Mouse (Mus musculus): ENCODE data around the gene Sh3kbp1.
"Not testable (repeated sequence)": the region's sequence is repeated elsewhere in the genome, so short reads cannot be mapped to it uniquely, and the experiment has no call there.

The Sh3kbp1 gene

GRCm38 (mm10) chrX:159626907-159627587, at the start of gene Sh3kbp1:
Gene Sh3kbp1 (plus strand): TSS chrX:159627272.
- peak; percentile 41 to 61 for DNase-seq (ENCODE audit: low spot score in 2 of 2)

GRCm38 (mm10) chrX:159584738-159585137, 42.3 kb upstream of the Sh3kbp1 start:
- not testable (repeated sequence) for DNase-seq (ENCODE audit: low spot score in 2 of 2)

GRCm38 (mm10) chrX:159591633-159592032, 35.4 kb upstream of the Sh3kbp1 start:
- DNase-seq (ENCODE audit: low spot score in 2 of 2): no peak

GRCm38 (mm10) chrX:159597502-159597901, 29.6 kb upstream of the Sh3kbp1 start:
- DNase-seq (ENCODE audit: low spot score in 2 of 2): no peak

- no peak for DNase-seq (ENCODE audit: low spot score in 2 of 2)
Measured at GRCm38 (mm10) chrX:159604832-159605231, 22.2 kb upstream of the Sh3kbp1 start.

GRCm38 (mm10) chrX:159606936-159607335, 20.1 kb upstream of the Sh3kbp1 start:
- no peak for DNase-seq (ENCODE audit: low spot score in 2 of 2)

- DNase-seq (ENCODE audit: low spot score in 2 of 2): peak in 1 of 2 experiments; percentile 4
Measured at GRCm38 (mm10) chrX:159626208-159626906, 715 bp upstream of the Sh3kbp1 start.

GRCm38 (mm10) chrX:159627588-159628566, 805 bp downstream of the Sh3kbp1 start:
- peak in 1 of 2 experiments; percentile 33 for DNase-seq (ENCODE audit: low spot score in 2 of 2)

GRCm38 (mm10) chrX:159628629-159629028, 1.6 kb downstream of the Sh3kbp1 start:
- DNase-seq (ENCODE audit: low spot score in 2 of 2): no peak

GRCm38 (mm10) chrX:159629203-159629602, 2.1 kb downstream of the Sh3kbp1 start:
- DNase-seq (ENCODE audit: low spot score in 2 of 2): no peak

- DNase-seq (ENCODE audit: low spot score in 2 of 2): no peak
Measured at GRCm38 (mm10) chrX:159638500-159639227, 11.6 kb downstream of the Sh3kbp1 start.

GRCm38 (mm10) chrX:159639991-159640390, 12.9 kb downstream of the Sh3kbp1 start:
- no peak for DNase-seq (ENCODE audit: low spot score in 2 of 2)

GRCm38 (mm10) chrX:159645314-159645713, 18.2 kb downstream of the Sh3kbp1 start:
- no peak for DNase-seq (ENCODE audit: low spot score in 2 of 2)

GRCm38 (mm10) chrX:159647564-159647963, 20.5 kb downstream of the Sh3kbp1 start:
- no peak for DNase-seq (ENCODE audit: low spot score in 2 of 2)

- no peak for DNase-seq (ENCODE audit: low spot score in 2 of 2)
Measured at GRCm38 (mm10) chrX:159648598-159648997, 21.5 kb downstream of the Sh3kbp1 start.

- DNase-seq (ENCODE audit: low spot score in 2 of 2): no peak
Measured at GRCm38 (mm10) chrX:159650130-159650678, 23.1 kb downstream of the Sh3kbp1 start.

GRCm38 (mm10) chrX:159650727-159651126, 23.7 kb downstream of the Sh3kbp1 start:
- no peak for DNase-seq (ENCODE audit: low spot score in 2 of 2)

GRCm38 (mm10) chrX:159671388-159671787, 44.3 kb downstream of the Sh3kbp1 start:
- DNase-seq (ENCODE audit: low spot score in 2 of 2): no peak

- DNase-seq (ENCODE audit: low spot score in 2 of 2): no peak
Measured at GRCm38 (mm10) chrX:159672466-159672865, 45.4 kb downstream of the Sh3kbp1 start.

- no peak for DNase-seq (ENCODE audit: low spot score in 2 of 2)
Measured at GRCm38 (mm10) chrX:159676242-159676641, 49.2 kb downstream of the Sh3kbp1 start.
